Mouse (Mus musculus): Measurements from ENCODE around the gene Ncaph.

Gene Ncaph

GRCm38 (mm10) chr2:127086235-127086634 is 47.5 kb downstream of the Ncaph start:
- DNase-seq (ENCODE audit: low spot score) = no peak

DNA sequence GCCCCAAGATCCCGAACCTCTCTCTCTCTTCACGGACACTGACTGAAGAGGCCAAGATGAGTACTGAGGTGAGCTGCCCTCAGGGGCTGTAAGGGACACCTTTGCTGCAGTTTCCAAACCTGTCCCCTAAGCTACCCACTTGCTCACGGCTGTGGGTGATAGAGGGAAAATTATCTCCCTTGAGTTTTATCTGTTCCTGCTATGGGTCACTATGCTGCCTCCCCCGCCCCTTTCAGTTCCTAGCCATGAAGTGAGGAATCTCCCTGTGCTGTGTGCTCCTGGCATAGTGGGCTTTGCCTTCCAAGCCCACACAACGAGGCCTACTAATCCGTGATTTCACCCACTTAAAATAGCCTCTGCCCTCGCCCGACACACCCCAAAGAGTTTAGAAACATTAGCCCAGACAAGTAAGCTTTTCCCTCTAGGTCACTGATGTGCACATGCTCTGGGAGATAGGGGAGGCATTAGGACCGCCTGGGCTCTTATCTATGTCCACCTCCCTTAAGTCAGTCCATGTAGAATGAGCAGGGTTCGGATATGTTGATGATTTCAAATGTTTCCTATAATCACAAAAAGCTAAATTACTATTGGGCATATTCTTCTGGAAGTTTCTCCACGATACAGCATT is 53.0 kb downstream of the Ncaph start:
- DNase-seq (ENCODE audit: low spot score) = peak; percentile 4

GRCm38 (mm10) chr2:127079881-127080590 is 53.7 kb downstream of the Ncaph start:
- peak; percentile 32 for DNase-seq (ENCODE audit: low spot score)

- peak; percentile 6 for DNase-seq (ENCODE audit: low spot score)
Observed at GRCm38 (mm10) chr2:127079066-127079465, 54.7 kb downstream of the Ncaph start.

DNA sequence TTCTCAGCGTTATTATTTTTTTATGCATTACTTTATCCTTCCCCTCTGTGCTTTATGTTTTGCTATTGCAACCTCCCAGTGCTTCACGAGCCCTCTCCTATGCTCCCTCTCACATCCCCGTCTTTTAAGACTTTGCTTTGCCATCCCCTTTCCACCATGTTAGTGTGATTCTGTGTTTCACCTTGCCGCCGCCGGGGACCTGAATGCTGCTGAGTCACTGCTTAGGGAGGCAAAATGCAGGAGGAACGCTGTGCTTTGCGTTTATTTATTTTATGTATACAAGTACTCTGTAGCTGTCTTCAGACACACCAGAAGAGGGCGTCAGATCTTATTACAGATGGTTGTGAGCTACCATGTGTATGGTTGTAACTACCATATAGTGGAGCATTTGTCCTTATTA is 56.1 kb downstream of the Ncaph start:
- no peak for DNase-seq (ENCODE audit: low spot score)

DNA sequence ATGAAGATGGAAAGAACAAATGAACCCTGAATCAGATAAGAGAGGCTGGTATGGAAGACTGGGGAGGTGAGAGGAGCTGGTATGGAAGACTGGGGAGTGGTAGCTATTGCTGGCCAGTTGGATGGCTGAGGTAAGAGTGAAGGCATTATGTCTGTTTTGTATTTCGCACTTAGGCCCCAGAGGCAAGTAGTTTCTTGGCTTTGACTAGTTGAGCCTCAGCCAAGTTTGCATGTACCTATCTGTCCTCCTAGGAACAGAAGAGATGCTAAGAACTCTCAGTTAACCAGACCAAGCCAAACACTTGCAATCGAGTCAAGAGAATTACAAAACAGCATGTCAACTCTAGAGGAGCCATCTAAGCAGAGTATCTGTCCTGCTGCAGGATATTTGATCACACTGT is 59.6 kb downstream of the Ncaph start:
- DNase-seq (ENCODE audit: low spot score) = no peak

GRCm38 (mm10) chr2:127070879-127071278 is 62.9 kb downstream of the Ncaph start:
- DNase-seq (ENCODE audit: low spot score) = no peak

DNA sequence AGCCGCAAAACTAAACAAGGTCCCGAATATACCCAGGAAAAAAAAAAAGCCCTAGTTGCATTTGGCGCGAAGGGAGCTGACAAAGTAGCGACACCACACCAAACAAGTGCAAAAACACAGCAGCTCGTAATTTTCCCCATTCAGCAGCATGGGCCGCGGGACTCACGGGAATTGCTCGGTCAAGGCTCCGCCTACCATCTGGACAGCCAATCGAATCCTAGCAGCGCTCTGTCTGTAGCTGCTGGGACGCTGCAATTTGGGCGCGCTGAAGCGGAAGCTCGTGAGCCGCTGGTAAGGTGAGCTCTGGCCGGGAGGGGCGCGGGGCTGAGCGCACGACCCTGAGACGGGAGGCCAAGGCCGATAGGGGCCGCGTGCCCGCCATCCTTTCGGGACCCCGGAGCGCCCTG is 63.3 kb downstream of the Ncaph start, which contains the start of gene Blvra:
Gene Blvra, plus strand, starts transcription at position 231 of the 407 bp plus-strand sequence.
- DNase-seq (ENCODE audit: low spot score) = peak; percentile 94

- DNase-seq (ENCODE audit: low spot score) = no peak
Observed at GRCm38 (mm10) chr2:127069781-127070434, 63.8 kb downstream of the Ncaph start.

- DNase-seq (ENCODE audit: low spot score) = no peak
Observed at GRCm38 (mm10) chr2:127068806-127069205, 64.9 kb downstream of the Ncaph start.

- no peak for DNase-seq (ENCODE audit: low spot score)
Observed at GRCm38 (mm10) chr2:127061471-127061870, 72.3 kb downstream of the Ncaph start.

All from yolk sac, embryonic 10.5 days (tissue).